Mouse (Mus musculus) bone marrow, adult 2 months (tissue): ENCODE data around the gene 1190005I06Rik.

ENCODE experiments used
- CTCF ChIP-seq: fragments of 200-500 bp; IDR thresholded peaks from 2 replicates; pipeline ENCODE4 v1.5.1; 2011; ENCODE audit warnings: low read length, control low read depth; ENCODE audit not compliant: control insufficient read depth, insufficient read depth
- POLR2A ChIP-seq: fragments of 200-500 bp; IDR thresholded peaks from 2 replicates; pipeline ENCODE4 v1.6.1; 2011; ENCODE audit warnings: low read depth, mild to moderate bottlenecking, control low read depth, low read length, borderline replicate concordance; ENCODE audit not compliant: control insufficient read depth

GRCm38 (mm10) chr8:120642031-120642662 lies 5.3 kb downstream of the 1190005I06Rik start:
- no peak for TF ChIP-seq CTCF
- TF ChIP-seq POLR2A = no peak
